Mouse (Mus musculus): ENCODE measurements around the gene Phtf1. TPM values are rescaled to one million over a fixed set of nuclear protein-coding genes. Genes with fewer than 3 reads are reported as not detected.

Phtf1 gene
- total RNA-seq, 2 experiments from 2014 or later = 3.8 to 4.1 TPM

- no peak for DNase-seq (ENCODE audit: low spot score)
These were observed 51.5 kb downstream of the Phtf1 start for GRCm38 (mm10) chr3:104019453-104019852.

- no peak for DNase-seq (ENCODE audit: low spot score)
These were observed 52.2 kb downstream of the Phtf1 start for GRCm38 (mm10) chr3:104020101-104020500.

DNA sequence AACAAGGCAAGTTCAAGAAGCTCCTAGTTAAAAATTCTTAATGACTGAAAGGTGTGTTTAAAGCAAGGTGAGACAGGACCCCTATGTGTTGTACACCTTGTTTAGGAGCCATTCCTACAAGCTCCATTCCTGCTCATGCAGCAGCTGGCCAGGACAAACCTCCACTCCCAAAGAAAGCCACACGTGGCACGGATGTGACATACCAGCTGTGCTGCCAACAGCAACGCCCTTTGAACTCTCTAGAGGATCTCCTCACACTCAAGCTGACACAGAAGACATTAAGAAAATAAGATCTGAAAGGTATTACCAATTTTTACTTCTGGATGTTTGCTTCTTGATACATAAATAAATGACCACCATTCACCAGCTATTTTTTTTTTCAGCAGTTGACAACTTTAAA, 59.0 kb downstream of the Phtf1 start:
- no peak for DNase-seq (ENCODE audit: low spot score)

GRCm38 (mm10) chr3:104032086-104032485, 64.2 kb downstream of the Phtf1 start:
- no peak for DNase-seq (ENCODE audit: low spot score)

- DNase-seq (ENCODE audit: low spot score) = no peak
These were observed 64.8 kb downstream of the Phtf1 start for GRCm38 (mm10) chr3:104032747-104033146.

DNA sequence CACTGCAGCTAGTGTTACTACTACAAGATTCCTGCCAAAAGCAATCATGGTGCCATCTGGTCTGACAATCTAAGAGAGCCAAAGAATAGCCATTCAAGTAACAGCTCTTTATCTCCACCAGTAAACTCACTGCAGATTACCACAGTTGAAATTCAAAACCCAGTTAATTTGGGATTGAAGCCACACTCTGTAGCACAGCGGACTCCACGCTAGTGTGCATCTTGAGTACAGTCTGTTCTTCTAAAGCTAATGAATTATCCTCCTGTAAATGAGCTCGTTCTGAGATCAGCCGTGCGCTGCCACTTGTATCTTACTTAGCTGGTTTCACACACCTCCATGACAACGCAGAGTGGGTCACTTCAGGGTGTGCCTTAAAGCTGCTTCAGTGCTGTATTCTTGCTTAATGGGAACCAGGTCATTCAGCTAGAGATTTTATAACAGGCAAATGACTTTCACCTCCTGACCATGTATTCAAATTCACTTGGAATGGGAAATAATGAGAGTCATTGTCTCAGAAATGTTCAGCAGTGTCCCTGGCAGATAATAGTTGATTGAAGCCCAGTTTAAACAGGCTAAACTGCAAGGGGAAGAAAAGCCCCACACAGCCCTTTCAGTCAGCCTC, 91.2 kb downstream of the Phtf1 start:
- no peak for DNase-seq (ENCODE audit: low spot score)

GRCm38 (mm10) chr3:104069395-104069794, 101.5 kb downstream of the Phtf1 start:
- no peak for DNase-seq (ENCODE audit: low spot score)

Other genes with a start within 250 kb of the Phtf1 start
- 1 to 10 TPM; 3.2 to 3.7 TPM for gene Olfml3, start 230.1 kb upstream of the Phtf1 start, total RNA-seq (2021)
- gene Gm10964, start 228.7 kb upstream of the Phtf1 start, total RNA-seq (2021) = not detected
- 10 to 100 TPM; 63.0 to 64.5 TPM for gene Hipk1, start 176.5 kb upstream of the Phtf1 start, total RNA-seq (2021)
- gene Dclre1b, start 158.7 kb upstream of the Phtf1 start, total RNA-seq (2021) = 1 to 10 TPM; 4.3 to 5.5 TPM
- 1 to 10 TPM; 9.1 to 9.7 TPM for gene Ap4b1, start 158.6 kb upstream of the Phtf1 start, total RNA-seq (2021)
- gene Gm43064, start 158.5 kb upstream of the Phtf1 start, total RNA-seq (2021) = under 1 TPM in 1 of 2 experiments, not detected in 1; 0.14 TPM
- gene Bcl2l15, start 135.5 kb upstream of the Phtf1 start, total RNA-seq (2021) = under 1 TPM in 1 of 2 experiments, not detected in 1; 0.55 TPM
- gene Ptpn22, start 108.3 kb upstream of the Phtf1 start, total RNA-seq (2021) = under 1 TPM; 0.17 to 0.25 TPM
- 1 to 10 TPM; 6.9 to 7.9 TPM for gene Rsbn1, start 54.0 kb upstream of the Phtf1 start, total RNA-seq (2021)

Measured in gastrocnemius, adult 18-20 months (tissue).